Mouse (Mus musculus) heart, embryonic 16.5 days (tissue): Measurements from ENCODE around the gene Stam2. TPM values are rescaled to one million over a fixed set of nuclear protein-coding genes. Genes with fewer than 3 reads are reported as not detected.

Experiments used
- ATAC-seq: fragments of 200-750 bp; cut with Nextera tagmentation; replicated peaks from 2 replicates; pipeline ENCODE4 v1.8.0; 2017; ENCODE audit warnings: moderate number of reproducible peaks; ENCODE audit not compliant: insufficient read depth, low FRiP score; ENCODE audit errors: extremely low read depth
- H3K27ac ChIP-seq: fragments of 300-500 bp; sonication (generic); 2 replicates; pipeline ENCODE4 v1.5.1; 2014; ENCODE audit warnings: mild to moderate bottlenecking, low read length, control low read depth, moderate library complexity
- H3K27me3 ChIP-seq: fragments of 300-500 bp; sonication (generic); 2 replicates; pipeline ENCODE4 v1.6.1; 2014; ENCODE audit warnings: low read length, mixed read lengths; ENCODE audit not compliant: control insufficient read depth, insufficient read depth
- H3K36me3 ChIP-seq: fragments of 300-500 bp; sonication (generic); 2 replicates; pipeline ENCODE4 v1.6.1; 2014; ENCODE audit not compliant: control insufficient read depth, insufficient read depth
- H3K4me1 ChIP-seq: fragments of 300-500 bp; sonication (generic); 2 replicates; pipeline ENCODE4 v1.6.1; 2014; ENCODE audit warnings: low read length, mixed read lengths; ENCODE audit not compliant: control insufficient read depth, insufficient read depth
- H3K4me2 ChIP-seq: fragments of 300-500 bp; sonication (generic); 2 replicates; pipeline ENCODE4 v1.6.1; 2014; ENCODE audit warnings: low read depth, mild to moderate bottlenecking, control low read depth, low read length
- H3K4me3 ChIP-seq: fragments of 300-500 bp; sonication (generic); 2 replicates; pipeline ENCODE4 v1.5.1; 2014; ENCODE audit warnings: mild to moderate bottlenecking, control low read depth, low read length
- H3K9ac ChIP-seq: fragments of 300-500 bp; sonication (generic); 2 replicates; pipeline ENCODE4 v1.6.1; 2014; ENCODE audit warnings: low read length, control low read depth
- H3K9me3 ChIP-seq: fragments of 300-500 bp; sonication (generic); replicated peaks from 2 replicates; pipeline ENCODE4 v1.6.1; 2016; ENCODE audit warnings: low read length; ENCODE audit not compliant: control insufficient read depth
- WGBS: fragments of 180-500 bp; shearing (Covaris S2); extraction: QIAGEN DNeasy Blood & Tissue Kit; methylation state at CpG from one replicate; pipeline ENCODE4 v1.1.7; 2014; 5-methylcytosine and 5-hydroxymethylcytosine counted together
- polyA plus RNA-seq: library from polyadenylated mRNA; unstranded; fragments of >200 nt; fragmentation: Nextera tagmentation; extraction: Ambion mirVana; gene quantifications from 2 replicates; pipeline ENCODE4 v1.2.1, GENCODE M21; 2015

Stam2 gene
- polyA plus RNA-seq, 1 experiment from 2014 or later = 27.7 TPM

DNA sequence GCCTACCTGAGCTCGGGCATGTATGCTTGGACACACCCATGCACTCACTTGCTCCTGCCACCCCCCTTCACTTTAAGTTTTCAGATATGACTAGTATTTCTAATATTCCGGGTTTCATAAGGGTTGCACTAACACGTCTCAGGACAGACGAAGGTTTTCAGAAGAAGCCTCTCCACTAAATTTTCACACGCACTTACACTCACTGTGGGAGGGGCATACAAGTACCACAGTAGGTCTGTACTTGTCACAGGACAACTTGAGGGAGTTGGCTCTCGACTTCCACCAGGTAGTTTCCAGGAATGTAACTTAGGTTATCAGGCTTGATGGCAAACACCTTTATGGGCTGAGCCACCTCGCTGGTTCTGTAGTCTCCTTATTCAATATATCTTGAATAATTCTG lies 8.4 kb downstream of the Stam2 start:
- no peak for ATAC-seq
- Histone ChIP-seq H3K4me1 (no peaks in the 10 kb centered on the region), H3K4me2 (no peak overlapping the region), H3K4me3 (no peak overlapping the region), H3K9me3 (no peaks in the 10 kb centered on the region; the same call in 1 of the 2 replicates), H3K27me3 (no peaks in the 10 kb centered on the region), H3K27ac (no peak overlapping the region), H3K9ac (no peak overlapping the region), H3K36me3 (peaks cover 5% of the 10 kb centered on the region; the same call in 1 of the 2 replicates)
- 88% methylated on average over 7 of the region's 7 CpGs for WGBS

DNA sequence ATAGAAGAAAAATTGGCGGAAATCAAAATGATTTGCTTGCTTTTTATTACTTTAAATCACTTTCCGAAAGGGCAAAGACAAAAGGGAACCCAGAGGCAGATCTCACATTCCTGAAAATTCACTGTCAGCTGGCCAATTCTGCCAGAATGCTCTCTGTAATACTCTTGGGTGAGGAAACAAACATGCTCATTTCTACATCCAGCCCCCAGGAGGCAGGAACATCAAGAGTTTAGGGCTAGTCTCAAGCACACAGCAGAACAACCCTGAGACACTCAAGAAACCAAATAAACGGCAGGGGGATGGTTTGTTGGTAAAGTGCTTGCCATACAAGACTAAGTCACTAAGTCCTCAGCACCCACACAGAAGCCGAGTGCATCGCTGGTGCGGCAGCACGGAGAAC lies 9.5 kb downstream of the Stam2 start:
- H3K9ac ChIP-seq = no peak overlapping the region
- WGBS = 89% methylated on average over 7 of the region's 7 CpGs
- no peak overlapping the region for H3K27ac ChIP-seq
- no peaks in the 10 kb centered on the region for H3K27me3 ChIP-seq
- no peak overlapping the region for H3K4me2 ChIP-seq
- H3K4me3 ChIP-seq = no peak overlapping the region
- no peaks in the 10 kb centered on the region for H3K4me1 ChIP-seq
- no peaks in the 10 kb centered on the region; the same call in 1 of the 2 replicates for H3K9me3 ChIP-seq
- peaks cover 5% of the 10 kb centered on the region; the same call in 1 of the 2 replicates for H3K36me3 ChIP-seq
- ATAC-seq = no peak

DNA sequence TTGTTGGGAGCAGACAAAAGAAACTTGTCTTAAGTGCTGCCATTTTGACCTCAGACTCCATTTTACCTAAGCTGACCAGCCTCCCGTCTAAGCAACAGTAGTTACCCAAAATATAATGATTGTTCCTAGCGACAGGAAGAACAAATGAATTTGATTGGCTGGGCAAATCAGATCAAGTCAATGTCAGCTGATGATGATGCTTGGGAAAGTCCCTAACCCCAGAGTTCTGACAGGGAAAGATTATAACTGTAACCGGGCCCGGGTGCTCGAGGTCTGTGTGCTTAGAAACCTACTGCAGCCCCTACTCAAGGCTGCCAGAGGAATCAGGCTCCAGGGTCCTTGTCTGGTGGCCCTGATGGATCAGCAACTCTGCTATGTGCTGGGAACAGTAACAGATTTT lies 10.1 kb downstream of the Stam2 start:
- Histone ChIP-seq H3K9ac (no peak overlapping the region), H3K4me2 (no peak overlapping the region), H3K9me3 (no peaks in the 10 kb centered on the region; the same call in 1 of the 2 replicates), H3K4me1 (no peaks in the 10 kb centered on the region), H3K36me3 (peaks cover 5% of the 10 kb centered on the region; the same call in 1 of the 2 replicates), H3K27me3 (no peaks in the 10 kb centered on the region), H3K4me3 (no peak overlapping the region), H3K27ac (no peak overlapping the region)
- 81% methylated on average over 5 of the region's 5 CpGs for WGBS
- no peak for ATAC-seq

DNA sequence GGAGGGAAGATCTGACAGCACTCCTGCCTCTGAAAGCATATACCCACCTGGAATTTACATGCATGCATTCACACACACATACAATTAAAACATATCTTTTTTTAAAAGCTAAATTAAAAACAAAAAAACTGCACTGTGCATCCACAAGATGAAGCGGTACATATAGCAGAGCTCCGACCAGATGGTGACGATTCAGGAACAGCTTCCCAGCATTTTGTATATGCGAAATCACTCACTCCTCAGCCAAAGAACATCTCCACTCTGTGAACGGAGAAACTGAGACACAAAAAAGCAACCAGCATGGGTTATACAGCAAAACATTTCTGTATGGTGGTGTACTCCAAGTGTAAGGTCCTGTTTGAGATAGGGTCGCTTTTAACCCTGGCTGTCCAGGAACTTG lies 11.2 kb downstream of the Stam2 start:
- no peak overlapping the region for H3K4me3 ChIP-seq
- no peak for ATAC-seq
- no peak overlapping the region for H3K4me2 ChIP-seq
- H3K4me1 ChIP-seq = no peaks in the 10 kb centered on the region
- 95% methylated on average over 6 of the region's 6 CpGs for WGBS
- H3K27me3 ChIP-seq = no peaks in the 10 kb centered on the region
- peaks cover 5% of the 10 kb centered on the region; the same call in 1 of the 2 replicates for H3K36me3 ChIP-seq
- H3K9me3 ChIP-seq = no peaks in the 10 kb centered on the region; the same call in 1 of the 2 replicates
- no peak overlapping the region for H3K9ac ChIP-seq
- no peak overlapping the region for H3K27ac ChIP-seq

DNA sequence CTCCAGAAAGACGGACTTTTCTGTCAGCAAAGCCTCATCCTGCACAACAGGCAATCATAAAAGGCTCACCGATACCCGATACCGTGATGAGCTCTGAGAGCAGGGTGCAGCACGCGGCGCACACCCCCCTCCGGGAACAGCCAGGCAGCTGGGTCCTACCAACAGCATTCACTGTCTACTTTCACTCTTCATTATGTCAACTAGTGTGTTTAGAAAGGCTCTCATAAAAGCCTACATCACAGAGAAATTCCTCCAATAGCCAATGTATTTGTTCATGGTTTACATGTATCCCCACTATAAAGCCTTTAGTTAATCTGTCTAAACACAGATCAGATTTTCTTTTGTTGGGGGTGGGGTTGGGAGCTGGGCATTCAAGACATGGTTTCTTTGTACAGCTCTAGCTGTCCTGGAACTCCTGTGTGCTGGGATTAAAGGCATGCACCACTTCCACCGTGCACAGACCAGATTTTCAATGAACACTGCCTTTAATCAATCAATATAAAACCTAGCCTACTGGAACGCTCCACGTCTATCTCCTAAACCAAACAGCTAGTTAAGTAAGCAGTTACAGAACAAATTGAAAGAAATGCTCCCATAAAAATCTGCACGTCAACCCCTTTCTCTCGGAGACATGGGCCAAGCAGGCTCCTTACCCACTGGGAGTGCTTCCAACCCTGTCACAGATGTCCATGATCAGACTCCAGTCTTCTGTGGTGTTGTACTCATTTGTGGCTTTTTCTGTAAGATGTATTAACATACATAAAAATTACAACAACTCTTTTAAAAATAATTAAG lies 21.7 kb downstream of the Stam2 start:
- whole genome bisulfite sequencing = 73% methylated on average over 13 of the region's 13 CpGs
- Histone ChIP-seq H3K4me2 (no peak overlapping the region), H3K27ac (no peak overlapping the region), H3K9ac (no peak overlapping the region), H3K9me3 (no peaks in the 10 kb centered on the region), H3K36me3 (0 out of 2 replicates have a peak, but pooled peaks cover 2% of the 10 kb centered on the region), H3K27me3 (no peaks in the 10 kb centered on the region), H3K4me1 (peaks cover 3% of the 10 kb centered on the region; the same call in 1 of the 2 replicates), H3K4me3 (no peak overlapping the region)
- ATAC-seq = no peak

DNA sequence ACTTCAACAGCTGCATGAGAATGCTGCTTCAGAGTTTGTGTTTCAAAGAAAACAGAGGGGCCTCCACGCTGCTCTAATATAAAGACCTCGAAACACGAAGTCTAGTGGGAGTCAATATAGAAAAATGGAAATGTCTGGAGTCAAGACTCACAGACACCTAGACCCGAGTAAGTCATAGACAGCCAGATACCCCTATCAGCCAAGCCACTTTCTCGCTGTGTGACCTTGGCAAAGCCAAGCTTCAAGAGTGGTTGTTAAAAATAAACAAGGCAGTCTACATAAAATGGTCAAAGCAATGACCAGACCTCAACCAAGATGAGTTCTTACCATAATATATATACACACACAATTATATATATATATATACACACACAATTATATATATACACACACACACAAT lies 25.0 kb downstream of the Stam2 start:
- no peaks in the 10 kb centered on the region for H3K9me3 ChIP-seq
- H3K27me3 ChIP-seq = no peaks in the 10 kb centered on the region
- peaks cover 15% of the 10 kb centered on the region for H3K36me3 ChIP-seq
- no peak overlapping the region for H3K9ac ChIP-seq
- peaks cover 3% of the 10 kb centered on the region; the same call in 1 of the 2 replicates for H3K4me1 ChIP-seq
- 73% methylated on average over 5 of the region's 5 CpGs for WGBS
- no peak overlapping the region for H3K4me2 ChIP-seq
- no peak overlapping the region for H3K4me3 ChIP-seq
- no peak overlapping the region for H3K27ac ChIP-seq
- no peak for ATAC-seq

DNA sequence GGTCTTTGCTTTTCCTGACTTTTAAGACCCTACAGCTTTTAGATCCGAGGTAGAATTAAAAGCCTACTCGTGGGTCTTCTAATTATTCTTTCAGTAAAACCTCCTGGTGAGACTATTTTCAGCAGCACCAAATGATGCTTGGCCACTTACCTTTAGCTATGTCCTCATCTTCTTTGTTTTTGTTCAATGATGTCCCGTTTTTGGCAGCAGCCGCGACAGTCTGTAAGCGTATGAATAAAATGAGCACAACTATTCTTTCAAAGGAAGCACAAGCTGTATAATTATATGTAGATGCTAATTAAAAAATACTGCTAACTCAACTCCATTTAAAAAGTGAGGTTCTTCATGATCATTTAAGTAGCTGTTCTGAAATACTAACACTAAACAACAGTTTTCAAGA lies 26.5 kb downstream of the Stam2 start:
- peaks cover 3% of the 10 kb centered on the region; the same call in 1 of the 2 replicates for H3K4me1 ChIP-seq
- ATAC-seq = no peak
- no peak overlapping the region for H3K4me2 ChIP-seq
- no peak overlapping the region for H3K27ac ChIP-seq
- 96% methylated on average over 6 of the region's 6 CpGs for WGBS
- no peak overlapping the region for H3K4me3 ChIP-seq
- H3K9ac ChIP-seq = no peak overlapping the region
- no peaks in the 10 kb centered on the region for H3K27me3 ChIP-seq
- H3K36me3 ChIP-seq = peaks cover 15% of the 10 kb centered on the region
- H3K9me3 ChIP-seq = no peaks in the 10 kb centered on the region

DNA sequence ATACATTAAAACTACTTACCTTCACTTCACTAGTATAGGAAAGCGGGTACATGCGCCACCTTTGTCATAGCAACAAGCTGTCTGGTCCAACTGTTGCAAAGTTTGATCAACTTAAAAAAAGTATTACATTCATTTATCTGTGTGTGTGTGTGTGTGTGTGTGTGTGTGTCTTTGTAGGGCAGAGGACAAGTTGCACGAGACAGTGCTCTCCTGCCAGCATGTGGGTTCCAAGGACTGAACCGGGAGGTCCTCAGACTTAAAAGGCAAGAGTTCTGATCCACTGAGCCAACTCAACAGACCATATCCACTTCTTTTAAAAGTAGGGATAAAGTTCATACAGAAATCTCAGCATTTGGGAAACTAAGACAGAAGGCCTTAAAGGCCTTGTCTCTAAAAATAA lies 28.0 kb downstream of the Stam2 start:
- peaks cover 3% of the 10 kb centered on the region; the same call in 1 of the 2 replicates for H3K4me1 ChIP-seq
- H3K9ac ChIP-seq = no peak overlapping the region
- no peaks in the 10 kb centered on the region for H3K9me3 ChIP-seq
- no peak overlapping the region for H3K27ac ChIP-seq
- no peak overlapping the region for H3K4me2 ChIP-seq
- no peak overlapping the region for H3K4me3 ChIP-seq
- WGBS = 92% methylated on average over 4 of the region's 4 CpGs
- no peak for ATAC-seq
- peaks cover 20% of the 10 kb centered on the region for H3K36me3 ChIP-seq
- H3K27me3 ChIP-seq = no peaks in the 10 kb centered on the region

DNA sequence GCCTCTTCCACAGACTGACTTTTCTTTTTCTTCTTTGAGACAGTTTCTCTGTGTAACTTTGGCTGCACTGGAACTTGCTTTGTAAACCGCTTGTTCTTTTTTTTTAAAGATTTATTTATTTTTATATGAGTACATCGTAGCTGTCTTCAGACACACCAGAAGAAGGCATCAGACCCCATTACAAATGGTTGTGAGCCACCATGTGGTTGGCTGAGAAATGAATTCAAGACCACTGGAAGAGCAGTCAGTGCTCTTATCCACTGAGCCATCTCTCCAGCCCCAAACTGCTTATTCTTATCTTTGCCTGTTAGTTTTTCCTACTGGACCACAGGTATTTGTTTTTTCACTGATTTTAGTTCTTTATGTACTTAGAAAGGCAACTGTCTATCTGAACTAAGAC lies 31.3 kb downstream of the Stam2 start:
- no peaks in the 10 kb centered on the region for H3K27me3 ChIP-seq
- no peaks in the 10 kb centered on the region for H3K9me3 ChIP-seq
- no peak overlapping the region for H3K27ac ChIP-seq
- no peaks in the 10 kb centered on the region for H3K4me1 ChIP-seq
- H3K9ac ChIP-seq = no peak overlapping the region
- ATAC-seq = no peak
- H3K4me2 ChIP-seq = no peak overlapping the region
- WGBS = 90% methylated on average over 2 of the region's 2 CpGs
- H3K4me3 ChIP-seq = no peak overlapping the region
- H3K36me3 ChIP-seq = peaks cover 24% of the 10 kb centered on the region
